Mouse (Mus musculus): Measurements from ENCODE around the gene Ttf1.

GRCm38 (mm10) chr2:29030048-29030734, 29.9 kb upstream of the Ttf1 start:
- TF ChIP-seq CTCF (IDR thresholded peaks at IDR 0.05), result no peak
- no peak for TF ChIP-seq EP300 (IDR thresholded peaks at IDR 0.05)
